Mouse (Mus musculus) adrenal gland, postnatal 25 days (tissue): ENCODE data around the gene AC109138.7. TPM values are rescaled to one million over a fixed set of nuclear protein-coding genes. Genes with fewer than 3 reads are reported as not detected.

ENCODE experiments used
- DNase-seq: peaks from one replicate; pipeline ENCODE4 v3.0.0; 2021; ENCODE audit warnings: mixed read lengths
- long read RNA-seq: library from polyadenylated mRNA; stranded (forward); transcript quantifications from one replicate; pipeline ENCODE4 v2.0.0, GENCODE M21; 2021
- total RNA-seq: library from RNA; stranded (reverse); gene quantifications from 2 replicates; pipeline ENCODE4 v1.2.3, GENCODE M21; 2021

Gene AC109138.7
- not detected in 2 replicates for total RNA-seq
- long read RNA-seq, result 0 reads

DNA sequence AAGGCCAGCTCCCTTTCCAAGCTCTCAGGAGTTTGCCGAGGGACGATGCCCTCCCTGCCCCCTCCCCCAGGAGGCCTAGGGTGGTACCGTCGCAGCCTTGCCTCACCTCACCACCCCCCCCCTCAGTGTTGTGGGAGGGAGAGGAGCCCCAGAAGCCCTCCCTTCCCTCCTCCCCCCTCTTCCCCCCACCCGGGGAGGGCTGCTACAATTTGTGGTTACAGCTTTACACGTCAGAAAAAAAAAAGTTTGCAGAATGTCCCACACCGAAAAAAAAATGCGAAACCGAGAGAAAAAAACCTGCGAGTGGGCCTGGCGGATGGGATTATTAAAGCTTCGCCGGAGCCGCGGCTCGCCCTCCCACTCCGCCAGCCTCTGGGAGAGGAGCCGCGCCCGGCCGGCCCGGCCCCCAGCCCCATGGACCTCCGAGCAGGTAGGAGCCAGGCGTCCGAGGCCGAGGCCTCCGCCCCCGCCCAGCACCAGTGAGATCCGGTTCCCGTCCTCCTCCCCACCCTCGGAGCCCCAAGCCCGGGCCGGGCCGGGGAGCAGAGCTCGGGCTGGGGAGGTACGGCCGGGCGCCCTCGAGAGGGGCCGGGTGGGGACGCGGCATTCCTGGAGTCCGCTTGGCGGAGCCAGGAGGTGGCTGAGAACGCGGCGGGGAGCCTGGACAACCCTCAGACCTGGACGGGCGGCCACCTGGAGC is at the start of gene AC109138.7, which contains the start of gene Clcf1:
AC109138.7 (plus strand) TSS at position 287 of the 700 bp plus-strand sequence.
Clcf1 (plus strand) TSS at position 168 of the 700 bp plus-strand sequence.
- peak; percentile 69 for DNase-seq

DNA sequence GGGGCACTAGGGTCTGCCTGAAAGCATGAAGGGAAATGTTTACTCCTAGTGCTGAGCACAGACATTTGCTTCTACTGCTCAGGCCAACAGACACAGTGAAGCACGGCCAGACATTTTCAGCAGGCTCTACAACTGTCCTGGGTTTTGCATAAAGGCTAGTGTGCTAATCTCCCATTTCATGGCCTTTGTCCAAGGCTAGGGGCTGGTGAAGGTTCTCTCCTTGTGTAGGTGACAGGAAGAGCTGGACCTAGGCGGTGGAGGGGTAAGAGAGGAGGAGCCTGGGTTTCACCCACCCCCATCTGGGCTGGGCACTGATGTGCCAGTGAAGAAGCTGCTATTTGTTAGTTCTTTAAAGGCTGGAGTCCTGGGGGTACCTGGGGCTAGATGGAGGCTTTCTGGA is 49.4 kb upstream of the AC109138.7 start:
- DNase-seq, result no peak

DNA sequence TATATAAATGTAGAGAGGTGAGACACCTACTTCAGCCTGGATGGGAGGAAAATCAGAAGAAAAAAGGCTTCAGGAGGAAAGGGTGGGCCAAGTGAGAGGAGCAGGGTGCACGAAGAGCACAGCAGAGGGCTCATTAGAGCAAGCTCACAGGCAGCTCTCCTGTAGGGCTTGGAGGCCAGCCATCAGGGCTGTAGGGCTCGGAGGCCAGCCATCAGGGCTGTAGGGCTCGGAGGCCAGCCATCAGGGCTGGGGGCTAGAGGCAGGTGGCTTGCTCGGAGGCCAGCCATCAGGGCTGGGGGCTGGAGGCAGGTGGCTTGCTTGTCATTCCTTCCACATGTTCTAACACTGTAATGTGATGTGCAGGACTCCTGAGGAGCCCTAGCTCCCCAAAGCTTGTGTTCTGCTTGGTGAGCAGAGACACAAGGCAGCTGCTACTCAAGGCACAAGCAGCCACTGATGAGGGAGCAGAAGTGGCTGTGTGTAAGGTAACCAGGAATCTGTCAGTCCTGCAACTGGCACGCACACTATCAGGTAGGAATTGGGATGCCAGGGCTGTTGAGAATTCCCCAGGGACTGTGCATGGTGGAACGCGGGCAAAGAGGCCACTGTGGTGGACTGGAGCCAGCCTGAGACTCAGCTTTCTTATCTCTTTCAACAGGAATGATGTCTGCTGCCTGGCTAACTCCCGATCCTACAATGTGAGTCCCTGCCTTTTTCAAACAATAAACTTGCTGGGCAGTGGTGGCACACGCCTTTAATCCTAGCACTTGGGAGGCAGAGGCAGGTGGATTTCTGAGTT is 47.3 kb upstream of the AC109138.7 start:
- DNase-seq, result no peak

DNA sequence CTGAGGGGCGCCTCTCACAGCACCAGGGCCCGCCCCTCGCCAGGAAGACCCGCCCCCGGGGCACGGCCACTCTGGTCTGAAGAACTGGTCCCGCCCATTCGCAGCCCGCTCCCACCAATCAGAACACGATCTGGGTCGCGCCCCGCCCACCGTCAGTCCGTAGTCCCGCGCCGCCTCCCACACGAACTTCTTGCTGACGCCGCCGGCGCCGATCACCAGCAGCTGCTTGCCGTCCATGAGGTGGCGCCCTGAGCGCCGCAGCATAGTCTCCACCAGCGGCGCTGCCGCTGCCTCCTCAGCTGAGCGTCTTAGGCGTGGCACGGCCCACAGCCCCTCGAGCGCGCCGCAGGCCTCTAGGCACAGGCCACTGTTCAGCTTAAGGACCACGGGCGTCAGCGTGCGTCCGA is 44.8 kb upstream of the AC109138.7 start:
- DNase-seq, result peak; percentile 99

DNA sequence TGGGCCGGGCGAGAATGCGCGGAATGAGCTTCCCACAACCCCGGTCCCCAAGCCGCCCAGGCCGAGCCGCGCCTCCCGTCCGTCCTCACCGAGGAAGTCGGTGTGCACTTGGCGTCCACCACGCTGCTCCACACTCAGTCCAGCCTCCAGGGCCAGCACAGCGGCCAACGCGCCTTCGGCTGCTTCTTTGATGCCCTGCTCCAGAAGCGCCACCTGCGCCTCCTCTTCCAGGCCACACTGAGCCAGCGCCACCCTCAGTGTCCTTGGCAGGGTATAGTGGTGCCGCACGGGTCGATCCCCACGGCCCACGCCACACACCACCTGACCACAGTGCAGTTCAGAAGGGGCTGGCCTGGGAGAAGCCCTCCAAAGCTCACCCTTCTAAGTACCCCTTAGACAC is 44.3 kb upstream of the AC109138.7 start:
- DNase-seq, result no peak

DNA sequence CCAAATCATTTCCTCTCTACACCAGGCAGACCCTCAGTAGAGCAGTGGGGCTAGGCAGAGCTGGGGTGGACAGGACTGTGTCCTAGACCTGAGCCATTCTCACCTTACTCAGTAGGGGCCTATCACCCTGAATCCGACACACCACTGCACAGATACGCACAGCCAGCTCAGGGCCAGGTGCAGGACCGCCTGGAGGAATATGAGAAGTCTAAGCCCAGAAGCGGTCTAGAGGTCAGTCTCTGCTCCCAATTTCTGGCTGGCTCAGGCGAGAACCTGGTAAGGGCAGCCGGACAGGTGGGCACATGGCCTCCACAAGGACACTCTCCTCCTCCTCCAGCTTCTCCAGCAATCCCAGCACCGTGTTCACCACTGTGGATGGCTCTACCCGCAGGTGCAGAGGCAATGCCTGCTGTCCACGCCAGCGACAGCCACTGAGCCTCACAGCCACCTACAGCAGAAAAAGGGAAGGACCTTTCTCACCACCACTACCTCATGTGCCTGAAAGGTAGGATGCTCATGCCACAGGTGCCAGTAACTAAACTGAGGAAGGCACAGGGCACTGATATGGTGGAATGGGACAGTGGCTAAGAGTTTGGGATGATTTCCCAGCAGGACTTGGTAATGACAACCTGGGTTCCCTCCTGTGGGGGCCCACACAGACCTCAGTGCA is 43.3 kb upstream of the AC109138.7 start:
- no peak for DNase-seq

DNA sequence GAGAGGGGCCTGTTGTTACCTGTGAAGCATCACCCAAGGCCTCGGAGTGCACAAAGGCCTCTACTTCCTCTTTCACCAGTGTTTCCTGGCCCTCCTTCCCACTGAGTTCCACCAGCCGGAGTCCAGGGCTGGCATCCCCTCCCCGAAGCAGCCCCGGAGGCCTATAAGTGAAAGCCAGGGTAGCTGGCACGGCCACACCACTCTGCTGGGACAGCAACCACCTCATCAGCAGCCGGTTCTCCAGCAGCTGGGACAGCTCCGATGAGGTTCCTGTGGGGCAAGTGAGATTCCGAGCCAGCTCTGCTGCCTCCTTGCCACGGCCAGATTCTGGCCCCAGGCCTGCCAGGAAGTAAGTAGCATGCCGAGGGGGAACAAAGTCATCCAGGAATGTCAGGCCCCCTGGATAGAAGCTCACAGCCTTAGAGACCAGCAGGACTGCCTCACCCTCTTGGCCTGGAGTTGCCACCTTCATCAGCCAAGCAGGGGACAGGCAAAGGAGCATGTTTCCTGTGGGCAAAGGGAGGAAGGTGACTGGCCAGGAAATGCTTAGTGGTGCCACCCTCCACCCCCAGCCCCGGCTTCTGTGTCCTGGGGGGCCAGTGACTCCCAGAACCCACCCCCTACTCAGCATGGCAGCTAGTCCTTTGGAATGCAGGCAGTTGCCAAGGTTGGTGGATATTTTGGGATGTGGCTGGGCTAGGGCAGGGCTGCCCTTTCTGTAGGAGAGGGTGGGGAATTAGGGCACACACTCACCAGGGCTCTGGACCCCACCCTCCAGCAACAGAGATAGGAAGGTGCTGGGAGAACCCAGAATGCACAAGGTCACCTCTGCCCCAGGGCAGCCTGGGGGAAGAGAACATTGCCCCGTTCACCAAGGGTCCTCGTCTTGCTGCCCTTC is 42.5 kb upstream of the AC109138.7 start:
- DNase-seq, result no peak

DNA sequence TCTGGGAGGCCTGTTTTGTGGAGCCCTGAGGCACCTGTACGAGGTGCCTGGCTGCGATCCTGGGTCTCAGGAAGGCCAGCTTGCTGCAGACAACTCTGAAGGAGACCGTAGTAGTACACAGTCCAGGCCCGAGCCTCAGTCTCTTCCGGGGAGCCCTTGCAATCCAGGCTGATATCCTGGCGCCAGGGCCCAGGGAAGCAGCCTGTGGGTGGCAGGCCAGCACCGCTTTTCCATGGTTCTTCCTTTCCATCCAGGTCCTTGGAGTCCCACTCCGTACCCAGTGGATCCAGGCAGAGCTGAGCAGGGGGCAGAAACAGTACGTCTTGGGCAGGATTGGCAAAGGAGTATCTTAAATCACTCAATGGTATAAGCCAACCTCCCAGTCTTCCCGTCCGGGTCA is 41.2 kb upstream of the AC109138.7 start:
- DNase-seq, result no peak

DNA sequence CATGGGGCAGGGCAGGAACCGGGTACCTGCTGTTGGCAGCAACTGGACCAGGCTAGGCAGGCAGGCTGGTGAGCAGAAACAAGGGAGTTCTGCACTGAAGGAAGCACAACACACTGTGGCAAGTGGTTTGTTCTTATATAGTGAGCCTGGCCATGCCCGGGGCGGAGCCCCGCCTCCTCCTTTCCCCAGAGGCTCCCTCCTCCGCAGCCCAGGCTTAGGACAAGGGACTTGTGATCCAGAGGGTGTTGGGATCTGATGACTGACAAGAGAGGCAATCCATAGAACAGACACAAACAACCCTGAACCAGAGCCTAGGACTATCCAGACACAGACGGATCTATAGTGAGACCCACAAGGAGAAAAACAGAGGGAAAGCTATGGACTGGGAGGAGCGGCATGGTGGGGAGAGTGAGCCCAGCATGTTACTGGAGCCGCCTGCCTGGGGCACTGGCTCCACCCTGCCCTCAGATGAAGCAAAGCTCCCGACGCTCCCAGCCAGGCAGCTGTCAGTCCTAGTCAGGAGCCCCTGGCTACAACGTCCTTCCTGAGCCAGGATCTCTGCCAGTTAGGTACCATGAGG is 38.7 kb upstream of the AC109138.7 start, which contains the start of gene Carns1:
Carns1 (minus strand) TSS at position 112 of the 580 bp plus-strand sequence.
- no peak for DNase-seq

DNA sequence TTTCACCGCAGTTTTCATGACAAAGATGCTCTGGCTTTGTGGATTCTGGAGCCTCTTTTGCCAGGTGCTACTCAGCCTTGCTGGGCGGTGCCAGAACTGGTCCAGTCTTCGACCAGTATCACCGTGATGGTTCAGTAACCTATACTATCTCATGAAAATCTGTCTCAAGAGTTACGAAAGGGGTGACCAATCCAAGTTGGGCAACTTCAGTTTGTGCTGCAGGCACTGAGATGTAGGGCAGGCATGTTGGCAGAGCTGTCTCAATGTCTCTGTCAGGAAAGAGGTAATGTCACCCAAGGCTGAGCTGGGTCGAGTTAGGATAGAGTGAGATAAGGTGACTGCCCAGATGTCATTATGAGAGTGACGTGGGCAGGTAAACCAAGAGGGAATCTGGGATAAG is 33.7 kb upstream of the AC109138.7 start:
- DNase-seq, result no peak

DNA sequence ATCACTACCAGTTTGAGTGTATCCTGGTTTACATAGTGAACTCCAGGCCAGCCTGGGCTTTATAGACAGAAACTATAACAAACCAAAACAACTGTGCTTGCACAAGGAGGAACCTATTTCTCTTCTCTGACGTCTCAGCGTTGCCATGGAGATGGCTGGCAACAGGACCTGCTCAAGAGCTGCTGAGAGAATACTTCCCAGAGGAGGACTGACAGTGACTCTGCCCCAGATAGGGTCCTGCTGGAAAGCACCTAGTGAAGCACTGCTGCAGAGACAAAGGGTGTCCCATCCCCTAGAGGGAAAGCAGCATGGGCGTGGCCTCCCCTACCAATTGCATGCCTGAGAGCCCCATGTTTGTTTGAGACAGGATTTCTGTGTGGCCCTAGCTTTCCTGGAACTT is 32.3 kb upstream of the AC109138.7 start:
- DNase-seq, result peak; percentile 69

DNA sequence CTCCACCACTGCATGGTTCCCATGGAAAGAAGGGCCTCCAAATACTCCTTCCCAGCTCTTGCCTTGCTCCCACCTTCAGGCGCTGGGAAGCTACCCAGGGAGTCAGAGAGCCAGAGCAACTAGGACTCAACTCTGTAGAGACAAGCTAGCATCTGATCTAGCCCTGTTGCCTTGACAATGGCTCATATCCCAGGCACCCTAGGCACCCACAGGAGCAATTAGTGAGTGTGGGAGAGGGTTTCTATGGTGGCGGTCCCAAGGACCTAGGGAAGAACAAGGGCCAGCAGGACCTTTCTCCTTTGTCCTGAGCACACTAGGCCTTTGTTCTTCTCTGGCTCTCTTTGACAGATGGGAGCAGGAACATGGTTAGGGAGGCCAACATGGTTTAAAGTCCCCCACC is 30.5 kb upstream of the AC109138.7 start:
- DNase-seq, result no peak

DNA sequence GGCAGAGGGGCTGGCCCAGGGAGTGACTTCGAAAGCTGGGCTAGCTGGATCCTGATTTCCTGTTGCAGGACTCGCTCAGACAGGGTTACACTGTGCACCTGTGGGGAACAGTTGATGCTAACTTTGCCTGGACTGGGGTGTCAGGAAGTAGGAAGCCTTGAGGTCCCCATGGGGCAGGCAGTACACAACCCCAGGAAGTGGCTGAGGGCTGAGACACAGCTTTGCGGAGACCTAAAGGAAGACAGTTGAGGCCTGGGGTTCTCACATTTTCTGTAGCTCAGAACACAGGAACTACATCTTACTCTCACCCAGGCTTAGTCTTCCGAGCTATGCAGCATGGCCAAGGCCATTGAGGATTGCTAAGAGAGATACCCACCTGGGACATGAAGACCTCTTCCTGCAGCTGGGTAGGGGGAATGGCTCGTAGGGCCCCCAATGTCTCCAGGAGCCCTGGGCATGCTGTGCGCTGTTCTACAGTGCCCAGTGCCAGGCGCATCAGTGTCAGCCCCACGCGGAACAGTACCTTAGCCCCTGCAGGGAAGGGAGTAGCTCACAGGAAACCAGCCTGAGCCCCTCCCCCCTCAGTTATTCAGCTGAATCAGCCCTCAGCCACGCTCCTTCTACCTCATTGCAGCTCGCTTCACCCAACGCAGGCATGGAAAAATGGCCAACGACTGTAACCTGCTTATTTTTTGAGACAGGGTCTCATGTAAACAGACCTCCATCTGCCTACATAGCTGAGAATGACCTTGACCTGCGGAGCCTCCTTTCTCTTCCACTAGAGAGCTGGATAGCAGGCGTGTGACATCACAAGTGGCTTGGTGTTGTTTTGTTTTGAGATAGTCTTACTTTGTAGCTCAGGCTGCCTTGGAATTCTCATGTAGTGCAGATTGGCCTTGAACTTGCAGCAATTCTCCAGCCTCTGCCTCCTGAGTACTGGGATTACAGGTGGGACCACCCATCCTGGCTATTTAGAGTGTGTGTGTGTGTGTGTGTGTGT is 28.9 kb upstream of the AC109138.7 start:
- no peak for DNase-seq

DNA sequence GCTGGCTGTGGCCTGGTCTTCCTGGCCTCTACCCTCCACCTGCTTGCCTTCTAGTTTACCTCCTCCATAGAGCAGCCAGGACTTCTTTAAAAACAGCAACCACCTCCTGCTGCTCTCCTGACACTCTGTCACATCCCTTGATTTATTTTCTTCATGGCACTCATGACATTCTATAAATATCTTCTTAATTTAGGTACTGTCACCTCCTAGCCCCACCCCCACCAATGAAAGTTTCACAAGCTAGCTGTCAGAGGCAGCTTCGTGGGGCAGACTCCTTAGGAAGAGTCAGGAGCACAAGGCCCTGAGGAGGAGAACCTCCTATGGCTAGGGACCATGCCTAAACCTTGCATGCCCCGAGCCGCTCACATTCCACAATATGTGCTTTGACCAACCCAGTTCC is 26.9 kb upstream of the AC109138.7 start:
- no peak for DNase-seq

DNA sequence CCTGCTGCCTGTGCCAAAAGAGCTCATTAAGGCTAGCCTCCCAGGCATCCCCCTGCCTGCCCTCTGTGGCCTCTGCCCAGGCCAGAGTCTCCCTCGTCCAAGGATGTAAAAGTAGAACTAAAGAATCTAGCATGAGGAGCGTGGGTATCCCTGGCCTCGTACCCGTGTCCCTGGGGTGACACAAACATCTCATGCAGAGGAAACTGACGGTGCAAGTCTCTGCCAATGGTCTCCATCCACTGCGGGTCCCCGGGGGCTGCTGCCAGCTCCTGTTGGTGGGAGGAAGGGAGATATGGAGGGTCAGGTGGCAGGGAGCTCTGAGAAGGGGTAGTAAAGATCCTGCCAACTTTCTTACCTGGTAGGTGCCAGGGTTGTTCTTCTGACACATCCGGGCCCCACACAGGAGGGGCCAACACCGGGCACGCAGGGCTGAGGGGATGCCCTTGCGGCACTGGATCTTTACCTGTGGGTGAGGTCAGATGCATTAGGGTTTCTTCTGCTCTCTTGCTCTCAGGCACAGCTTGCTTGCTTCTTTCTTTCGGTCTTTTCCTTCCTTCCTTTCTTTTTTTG is 25.0 kb upstream of the AC109138.7 start:
- no peak for DNase-seq

DNA sequence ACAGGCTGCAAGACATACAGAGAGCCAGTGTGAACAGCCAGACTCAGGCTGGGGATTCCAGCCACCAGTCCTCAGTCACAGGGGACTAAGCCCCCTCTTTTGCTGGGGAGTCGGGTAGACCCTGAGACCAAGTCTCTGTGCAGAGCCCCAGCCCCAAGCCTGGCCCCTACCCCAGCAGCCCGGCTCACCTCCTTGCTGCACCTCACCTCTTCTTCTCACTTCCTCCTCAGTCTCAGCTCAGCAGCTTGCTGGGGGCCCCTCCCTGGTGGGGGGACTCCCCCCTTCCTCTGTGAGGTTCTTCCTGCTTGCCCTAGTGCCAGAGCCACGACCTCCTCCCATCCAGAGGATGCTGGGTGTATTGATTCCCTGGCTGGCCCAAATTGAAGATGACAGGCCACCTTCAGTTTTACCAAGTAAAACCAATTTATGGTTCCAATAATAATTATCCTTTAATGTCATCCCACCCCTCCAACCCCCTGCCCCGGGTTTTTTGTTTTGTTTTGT is 23.3 kb upstream of the AC109138.7 start, which contains the start of gene Tbc1d10c:
Tbc1d10c (minus strand) TSS at position 454 of the 504 bp plus-strand sequence.
- DNase-seq, result no peak

DNA sequence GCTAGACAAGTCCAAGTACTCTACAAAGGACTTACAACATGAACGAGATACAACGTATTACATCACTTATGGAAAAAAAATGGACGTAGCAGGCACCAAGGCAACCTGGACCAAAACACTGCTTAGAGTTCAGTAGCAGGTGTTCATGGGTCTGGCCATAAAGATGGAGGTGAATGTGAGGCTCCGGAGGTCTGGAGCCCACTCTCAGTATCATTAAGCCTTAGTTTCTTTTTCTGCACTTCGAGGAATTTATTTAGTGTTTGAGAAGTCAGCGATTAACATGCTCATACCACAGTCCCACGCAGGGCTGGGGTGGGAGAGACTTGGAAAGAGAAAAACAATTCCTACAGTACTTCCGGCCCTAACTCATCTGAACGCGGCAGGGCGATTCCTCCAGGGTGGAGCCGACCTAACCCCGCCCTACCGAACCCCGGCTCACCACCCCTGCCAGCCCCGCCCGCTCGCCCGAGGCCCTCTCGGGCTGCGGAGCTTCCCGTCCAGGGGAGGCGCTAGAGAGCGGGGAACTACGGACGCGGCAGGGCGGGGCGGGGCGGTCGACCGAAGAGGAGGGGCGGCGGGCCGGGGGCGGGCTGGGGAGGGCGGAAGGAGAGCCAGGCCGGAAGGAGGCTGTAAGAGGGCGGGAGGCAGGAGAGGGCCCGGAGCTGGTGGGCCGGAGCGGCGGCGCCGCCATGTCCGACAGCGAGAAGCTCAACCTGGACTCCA is 22.5 kb upstream of the AC109138.7 start, which contains the start of gene Ppp1ca:
Ppp1ca (plus strand) TSS at position 538 of the 723 bp plus-strand sequence.
- DNase-seq, result peak; percentile 99

DNA sequence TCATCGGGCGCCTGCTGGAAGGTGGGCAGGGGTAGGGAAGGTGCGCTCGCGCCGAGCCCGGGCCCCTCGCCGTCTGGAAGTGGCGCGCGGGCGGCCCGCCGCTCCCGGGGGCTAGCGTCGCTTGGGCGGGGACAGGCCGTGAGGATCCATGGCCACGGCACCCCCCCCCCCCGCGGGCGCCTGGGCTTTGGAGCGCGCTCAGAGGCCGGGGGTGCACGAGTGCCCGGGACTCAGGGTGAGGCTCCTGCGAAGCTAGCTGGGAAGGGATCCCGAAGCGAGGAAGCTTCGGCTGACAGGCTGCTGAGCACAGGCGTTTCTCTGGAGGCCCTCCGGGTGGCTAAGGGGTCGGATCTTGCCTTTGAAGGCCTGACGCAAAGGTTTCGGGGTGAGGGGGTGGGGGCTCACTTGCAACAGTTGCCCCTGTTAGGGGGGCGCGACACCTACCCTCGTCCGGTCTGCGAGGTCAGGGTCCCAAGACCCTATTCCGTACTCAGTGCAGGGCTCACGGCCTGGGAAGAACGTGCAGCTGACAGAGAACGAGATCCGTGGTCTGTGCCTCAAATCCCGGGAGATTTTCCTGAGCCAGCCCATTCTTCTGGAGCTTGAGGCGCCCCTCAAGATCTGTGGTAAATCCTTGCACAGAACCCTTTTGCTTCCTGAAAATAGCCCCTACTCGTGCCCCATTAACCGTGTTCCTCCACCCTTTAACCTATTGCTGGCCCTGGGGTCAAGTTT is 21.7 kb upstream of the AC109138.7 start:
- no peak for DNase-seq
